Mouse (Mus musculus) kidney, postnatal 25 days (tissue): ENCODE data around the gene Gm20219.

Source experiments
- DNase-seq, 2 experiments: peaks; one replicate each; pipeline ENCODE4 v3.0.0; 2021; ENCODE audit warnings: mixed read lengths in 2 of 2

Gm20219 gene

GRCm38 (mm10) chr17:56552781-56553363 lies 1.3 kb downstream of the Gm20219 start:
- peak; percentile 55 to 75 for DNase-seq

- DNase-seq, result no peak
Observed at GRCm38 (mm10) chr17:56551841-56552581, 2.2 kb downstream of the Gm20219 start.

DNA sequence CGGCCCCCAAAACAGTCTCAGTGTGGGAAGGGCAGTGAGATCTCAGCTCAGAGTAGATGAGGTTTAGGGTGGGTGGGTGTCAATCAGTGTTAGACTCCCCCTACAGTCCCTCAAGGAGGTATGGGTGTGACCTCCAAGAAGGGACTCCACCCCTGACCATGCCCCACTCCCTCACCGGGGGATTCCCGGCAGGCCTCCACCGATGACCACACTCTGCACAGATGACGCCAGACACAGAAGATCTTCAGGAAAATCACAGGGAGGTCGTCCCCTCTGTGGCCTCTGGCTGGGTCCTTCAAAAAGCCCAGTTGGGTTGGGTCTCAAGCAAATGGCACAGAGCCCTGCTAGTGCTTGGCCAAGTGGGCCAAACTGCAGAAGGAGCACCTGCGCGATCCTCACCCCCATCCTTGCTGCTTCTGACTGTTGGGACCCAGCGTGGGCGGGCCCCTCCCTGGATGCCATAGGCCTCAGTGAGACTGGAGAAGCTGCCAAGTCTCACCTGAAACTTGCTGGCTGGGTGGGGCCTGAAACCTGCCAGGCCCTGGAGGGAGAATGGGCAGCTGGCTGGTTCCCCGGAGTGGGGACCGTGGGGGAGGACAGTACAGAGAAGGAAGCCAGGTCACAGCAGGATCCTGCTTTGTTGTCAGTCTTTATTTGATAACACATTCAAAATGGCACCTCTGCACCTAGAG lies 3.3 kb downstream of the Gm20219 start:
- DNase-seq, result no peak

DNA sequence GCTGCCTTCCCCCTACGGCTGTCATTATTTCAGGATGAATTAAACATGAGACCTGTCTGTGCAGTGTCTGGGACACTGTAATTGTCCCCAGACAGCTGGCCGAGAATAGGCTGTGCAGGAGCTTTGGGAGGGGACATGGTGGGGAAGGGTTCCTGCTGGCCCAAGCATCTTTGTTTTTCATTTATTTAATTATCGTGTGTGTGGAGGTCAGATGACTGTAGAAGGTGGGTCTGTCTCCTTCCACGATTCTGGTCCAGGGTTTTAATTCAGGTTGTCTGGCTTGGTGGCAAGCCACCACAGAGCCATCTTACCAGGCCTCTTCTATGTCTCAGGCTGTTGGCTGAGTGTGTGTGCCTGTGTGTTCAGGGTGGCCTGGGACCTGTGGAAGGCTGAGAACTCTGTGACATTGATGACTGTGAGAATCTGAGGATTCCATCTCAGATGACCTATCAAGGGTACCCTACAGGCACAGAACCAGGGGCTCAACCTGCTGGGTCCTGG lies 5.5 kb downstream of the Gm20219 start:
- no peak for DNase-seq

GRCm38 (mm10) chr17:56547846-56548604 lies 6.2 kb downstream of the Gm20219 start:
- DNase-seq, result no peak

- DNase-seq, result no peak
Observed at GRCm38 (mm10) chr17:56547116-56547845, 6.9 kb downstream of the Gm20219 start.

DNA sequence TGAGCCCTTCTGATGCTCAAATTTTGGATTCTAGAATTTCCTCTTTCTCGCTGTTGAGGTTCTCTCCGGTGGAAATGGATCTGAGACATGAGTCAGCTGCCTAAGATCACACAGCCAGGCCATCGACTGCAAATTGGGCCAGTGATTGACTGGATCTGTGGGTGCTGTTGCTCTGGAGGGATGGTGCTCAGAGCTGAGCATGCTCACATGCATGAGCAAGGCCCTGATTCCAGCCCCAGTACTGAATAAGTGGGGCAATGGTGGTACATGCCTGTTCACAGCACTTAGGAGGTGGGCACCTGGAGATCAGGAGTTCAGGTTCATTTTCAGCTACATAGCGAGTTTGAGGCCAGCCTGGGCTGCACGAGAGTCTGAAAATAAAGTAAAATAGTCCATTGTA lies 7.6 kb downstream of the Gm20219 start:
- DNase-seq, result no peak

GRCm38 (mm10) chr17:56545945-56546344 lies 8.2 kb downstream of the Gm20219 start:
- DNase-seq, result no peak

DNA sequence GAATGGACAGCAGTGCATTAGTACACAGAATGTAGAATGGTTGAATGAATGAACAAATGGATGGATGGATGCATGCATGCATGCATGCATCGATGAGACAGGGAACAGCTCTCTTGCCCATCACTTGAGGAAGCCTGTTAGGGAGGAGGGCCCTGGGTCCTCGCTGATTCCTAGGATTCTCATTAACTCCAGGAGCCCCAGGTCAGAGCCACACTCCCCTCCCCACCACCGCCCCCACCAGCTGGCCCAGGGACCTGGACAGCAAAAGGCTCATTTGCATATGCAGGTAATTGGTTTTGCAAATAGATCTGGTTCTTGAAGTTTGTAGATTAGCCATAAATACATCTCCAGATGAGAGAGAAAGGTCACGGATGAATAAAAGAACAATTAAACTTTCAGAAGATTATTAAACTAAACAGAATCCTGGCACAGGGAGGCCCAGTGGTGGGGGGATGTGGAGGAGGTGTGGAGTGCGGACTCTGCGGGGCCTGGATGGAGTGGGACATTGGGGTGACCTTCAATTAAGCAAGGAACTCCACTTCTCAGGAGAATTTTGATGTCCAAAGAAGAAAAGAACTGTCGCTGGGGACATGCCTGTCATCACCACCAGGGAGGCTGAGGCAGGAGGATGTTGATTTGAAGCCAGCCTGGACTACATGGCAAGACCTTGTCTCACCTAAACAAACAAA lies 9.3 kb downstream of the Gm20219 start:
- DNase-seq, result no peak

DNA sequence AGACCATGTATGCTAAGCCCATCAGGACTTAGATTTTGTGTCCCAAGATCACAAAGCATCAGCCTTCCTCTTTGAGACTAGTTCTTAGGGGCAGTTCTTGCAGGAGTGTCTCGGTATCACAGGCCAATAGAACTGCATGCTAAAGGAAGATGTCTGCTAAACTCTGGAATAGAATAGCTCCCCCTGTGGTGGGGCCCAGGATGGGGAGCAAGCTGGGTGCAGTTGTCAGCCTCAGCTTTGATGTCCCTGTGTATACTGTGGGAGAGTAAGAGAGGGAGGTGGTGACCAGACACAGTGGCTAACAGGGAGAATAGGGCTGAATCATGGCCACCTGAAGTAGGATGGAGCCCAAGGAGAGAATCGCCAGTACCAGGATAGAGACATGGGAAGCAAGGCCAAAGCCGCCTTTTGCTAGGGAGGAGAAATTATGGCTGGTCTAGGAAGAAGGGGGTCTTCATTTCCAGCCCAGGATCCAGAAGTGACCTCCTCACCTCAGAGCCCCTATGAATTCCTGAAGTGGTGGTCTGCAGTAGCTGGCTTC lies 10.4 kb downstream of the Gm20219 start:
- no peak for DNase-seq

DNA sequence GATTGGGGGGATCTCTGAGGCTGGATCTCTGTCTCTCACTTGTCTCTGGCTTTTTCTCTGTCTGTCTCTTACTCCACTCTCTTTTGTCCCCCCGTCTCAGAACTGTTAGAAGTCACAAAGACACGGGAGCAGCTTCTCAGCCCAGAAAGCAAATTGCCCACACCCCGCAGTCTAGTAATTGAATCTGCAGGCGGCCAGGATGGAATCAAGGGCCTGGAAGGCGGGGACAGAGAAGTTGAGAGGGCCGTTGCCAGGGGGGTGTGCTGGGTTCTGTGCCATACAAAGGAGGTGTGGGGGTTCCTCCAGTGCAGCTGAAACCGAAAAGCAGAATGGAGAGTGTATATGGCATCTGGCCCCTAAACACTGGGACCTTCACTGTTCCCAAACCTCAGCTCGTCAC lies 11.5 kb downstream of the Gm20219 start:
- no peak for DNase-seq

- DNase-seq, result no peak
Observed at GRCm38 (mm10) chr17:56540562-56540975, 13.6 kb downstream of the Gm20219 start.

DNA sequence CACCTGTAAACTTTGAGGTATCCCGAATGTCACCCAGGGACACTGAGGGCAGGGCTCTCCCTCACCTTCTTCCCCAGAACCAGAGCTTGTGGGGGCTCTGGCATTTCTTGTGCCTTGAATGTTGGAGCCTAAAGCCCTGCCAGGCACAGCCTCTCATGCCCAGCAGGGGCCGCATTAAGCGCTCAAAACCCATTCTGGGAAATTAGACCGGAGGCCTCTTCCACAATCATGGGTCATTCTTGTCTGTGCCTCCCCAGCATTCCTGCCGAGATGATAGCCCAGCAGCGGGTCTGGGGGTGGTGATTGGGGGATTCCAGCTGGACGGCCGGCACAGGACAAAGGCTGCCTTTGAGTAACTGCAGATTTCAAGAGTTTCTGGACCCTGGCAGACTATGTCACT lies 16.3 kb downstream of the Gm20219 start:
- no peak for DNase-seq

- DNase-seq, result no peak
Observed at GRCm38 (mm10) chr17:56536874-56537273, 17.3 kb downstream of the Gm20219 start.

DNA sequence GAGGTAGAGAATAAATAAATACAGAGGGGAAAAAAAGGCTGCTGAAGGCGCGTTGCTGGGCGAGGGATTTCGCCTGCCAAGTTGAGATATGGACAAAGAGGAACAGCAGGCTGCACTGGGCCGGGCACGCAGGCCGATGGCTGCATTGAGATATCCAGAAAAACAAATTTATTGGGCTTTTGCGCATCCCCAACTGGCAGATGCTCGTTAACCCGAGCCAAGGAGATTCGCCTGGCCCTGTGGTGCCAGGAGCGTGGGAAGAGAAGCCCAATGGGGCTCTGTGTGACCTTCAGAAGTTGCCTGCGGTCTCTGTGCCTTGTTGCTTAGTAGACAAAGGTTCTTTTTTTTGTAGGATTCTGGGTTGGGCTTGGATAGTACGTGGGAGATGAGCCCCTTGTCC lies 18.0 kb downstream of the Gm20219 start:
- no peak for DNase-seq

DNA sequence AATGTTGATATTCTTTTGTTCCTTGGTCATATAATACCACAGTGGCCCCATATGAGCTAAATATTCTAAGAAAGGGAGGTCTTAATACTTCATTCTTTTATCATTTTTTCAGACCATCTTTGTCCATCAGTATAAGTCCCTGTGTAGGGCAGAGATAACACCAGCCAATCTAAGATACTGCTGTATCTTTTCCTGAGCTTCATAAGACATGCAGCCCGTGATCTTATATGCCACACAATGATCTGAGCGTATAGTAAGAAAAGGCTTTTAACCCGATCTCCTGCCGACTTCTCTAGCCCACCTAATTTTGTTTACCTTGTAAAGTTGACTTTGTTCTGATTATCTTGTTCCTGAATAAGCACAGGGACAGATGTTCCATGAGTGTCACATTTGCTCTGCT lies 29.2 kb downstream of the Gm20219 start:
- DNase-seq, result no peak

DNA sequence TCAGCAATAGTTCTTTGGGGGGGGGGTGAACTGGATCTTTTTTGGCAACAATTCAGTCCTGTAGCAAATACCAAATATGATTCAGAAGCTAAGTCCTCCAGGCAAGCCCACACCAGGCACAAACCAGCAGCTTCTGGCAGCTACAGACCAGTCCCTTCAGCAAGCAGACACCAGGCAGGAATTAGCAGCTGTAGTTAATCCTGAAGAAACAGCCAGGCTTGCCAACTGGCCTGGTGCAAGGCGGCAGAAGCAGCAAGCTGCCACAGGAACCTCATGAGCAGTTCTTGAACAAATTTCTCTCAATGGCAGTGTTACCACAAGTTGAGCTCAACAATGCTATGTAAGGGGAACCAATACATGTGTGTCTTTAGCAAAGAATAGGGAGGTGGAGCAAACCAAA lies 31.4 kb downstream of the Gm20219 start:
- DNase-seq, result no peak

DNA sequence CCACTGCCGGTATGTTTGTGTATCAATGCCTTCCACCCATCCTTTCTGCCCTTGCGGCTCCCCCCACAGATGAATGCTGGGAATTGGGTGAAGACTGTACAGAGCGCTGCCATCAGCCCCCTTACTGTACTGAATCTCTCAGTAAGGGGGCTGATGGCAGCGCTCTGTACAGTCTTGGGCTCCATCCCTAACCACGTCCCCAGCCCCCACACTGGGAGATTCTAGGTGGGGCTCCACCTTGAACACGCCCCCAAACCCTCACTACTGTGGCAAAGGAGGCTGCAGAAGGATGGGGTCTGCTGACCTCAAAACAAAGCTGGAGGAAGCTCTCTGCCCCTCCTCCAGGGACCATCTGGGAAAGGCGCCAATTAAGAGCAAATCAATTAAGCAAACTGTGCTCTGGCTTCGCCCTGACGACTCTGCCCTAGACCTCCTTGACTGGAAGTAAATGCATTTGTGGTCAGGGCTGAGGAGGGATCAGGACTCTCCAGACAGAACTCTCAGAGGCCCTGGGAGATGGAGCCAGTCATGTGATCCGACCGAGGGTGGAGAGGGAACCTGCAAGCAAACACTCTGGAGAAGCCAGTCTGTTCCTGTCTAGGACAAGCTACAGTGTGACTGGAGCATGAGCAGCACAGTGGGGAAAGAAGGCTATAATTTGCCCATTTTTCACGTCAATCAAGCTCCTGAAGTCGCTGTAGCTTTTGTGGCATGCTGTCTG lies 38.3 kb downstream of the Gm20219 start:
- peak in 1 of 2 experiments; percentile 14 for DNase-seq

DNA sequence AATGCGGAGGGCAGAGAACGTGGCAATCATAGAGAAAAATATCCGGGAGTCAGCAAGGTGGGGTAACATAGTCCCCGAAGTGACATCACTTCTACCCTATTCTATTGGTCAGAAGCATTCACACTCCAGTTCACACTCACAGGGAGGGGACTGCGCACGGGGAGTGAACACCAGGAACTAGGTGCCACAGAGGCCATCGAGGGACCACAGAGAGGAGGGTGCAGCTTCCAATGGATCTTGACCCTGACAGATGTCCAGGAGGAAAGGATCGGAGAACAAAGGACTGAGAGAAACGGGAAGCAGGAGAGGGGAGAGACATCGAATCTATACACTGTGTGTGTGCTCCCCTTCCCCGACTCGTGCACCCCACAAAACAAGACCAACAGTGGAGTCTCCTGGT lies 39.3 kb downstream of the Gm20219 start:
- DNase-seq, result no peak

DNA sequence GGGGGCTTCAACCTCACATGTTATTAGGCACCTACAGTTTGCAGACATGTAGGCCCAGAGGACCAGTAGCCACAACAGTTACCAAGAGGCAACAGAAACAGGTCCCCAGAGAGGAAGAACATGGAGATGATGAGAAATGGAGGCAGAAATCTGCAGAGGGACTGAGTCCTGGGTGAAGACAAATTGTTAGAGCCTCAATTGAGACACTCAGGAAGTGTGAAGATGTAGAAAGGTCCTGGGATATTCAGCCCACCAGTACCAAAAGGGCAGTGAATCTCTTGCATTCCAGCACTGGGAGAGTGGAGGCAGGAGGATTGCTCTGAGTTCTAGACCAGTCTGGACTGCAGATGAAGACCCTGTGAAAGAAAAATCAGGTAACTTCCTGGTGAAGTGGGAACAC lies 39.9 kb downstream of the Gm20219 start:
- no peak for DNase-seq

DNA sequence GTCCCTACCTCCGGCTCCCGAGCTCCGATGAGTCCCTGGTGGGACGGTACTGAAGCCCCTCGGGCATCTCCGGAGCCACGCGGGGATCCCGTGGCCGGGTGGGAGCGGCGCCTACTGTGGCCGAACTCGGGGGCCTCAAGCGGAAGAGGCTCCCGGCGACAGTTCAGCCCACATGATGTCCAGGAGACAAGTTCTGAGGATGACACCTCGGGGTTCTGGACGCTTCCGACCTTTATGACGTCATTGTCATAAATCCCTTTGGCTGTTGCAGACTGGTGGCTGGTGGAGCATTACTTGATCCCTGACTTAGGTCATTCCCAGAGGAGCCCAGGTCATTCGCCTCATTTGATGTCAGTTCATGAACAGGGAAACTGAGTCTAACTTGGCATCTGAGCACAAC lies 41.9 kb downstream of the Gm20219 start, which contains the start of gene Znrf4:
Gene Znrf4, minus strand, starts transcription at position 122 of the 400 bp plus-strand sequence.
- DNase-seq, result no peak
